In genomic region chr6:112497456-112497855, GRCm38 (mm10) we compare ENCODE assay signal across 30 mouse cellular contexts. TPM values are rescaled to one million over a fixed set of nuclear protein-coding genes. Genes with fewer than 3 reads are reported as not detected.
"Had no signal": no experiment of that assay in that cellular context is flagged by ENCODE, and none has a peak within 500 bp of the region (broad histone marks: within the 10 kb centered on the region; RNA-seq: fewer than 3 reads in every experiment).

No protein-coding gene starts in this region.

- DNase-seq: cerebellum, adult 8-10 months; cerebellum, adult 9-10 months; cerebellum, adult 9-11 months; cerebellum, postnatal 10 days; cerebellum, postnatal 14 days; cerebellum, postnatal 25 days; cerebellum, postnatal 36 days; embryo, embryonic 11 days; forebrain, postnatal 0 days; gastrocnemius, adult 2 months; gastrocnemius, postnatal 10 days; gastrocnemius, postnatal 14 days; gastrocnemius, postnatal 25 days; gastrocnemius, postnatal 36 days; heart, adult 18-20 months; heart, adult 2 months had no signal

- H3K27ac ChIP-seq: embryonic facial prominence, embryonic 10.5 days; embryonic facial prominence, embryonic 12.5 days; embryonic facial prominence, embryonic 13.5 days; embryonic facial prominence, embryonic 15.5 days; forebrain, embryonic 10.5 days; forebrain, embryonic 12.5 days; forebrain, embryonic 13.5 days; forebrain, embryonic 15.5 days; gastrocnemius, adult 2 months; heart, adult 2 months had no signal

- H3K4me3 ChIP-seq: embryonic facial prominence, embryonic 10.5 days; embryonic facial prominence, embryonic 12.5 days; embryonic facial prominence, embryonic 13.5 days; embryonic facial prominence, embryonic 15.5 days; erythroblast, embryonic 14.5 days; forebrain, embryonic 10.5 days; forebrain, embryonic 12.5 days; forebrain, embryonic 13.5 days; forebrain, embryonic 15.5 days; gastrocnemius, adult 2 months; heart, adult 2 months had no signal

- H3K9ac ChIP-seq: embryonic facial prominence, embryonic 12.5 days; embryonic facial prominence, embryonic 13.5 days; embryonic facial prominence, embryonic 15.5 days; forebrain, embryonic 12.5 days; forebrain, embryonic 13.5 days; forebrain, embryonic 15.5 days; forebrain, postnatal 0 days had no signal

- H3K27me3 ChIP-seq: embryonic facial prominence, embryonic 12.5 days; embryonic facial prominence, embryonic 15.5 days; forebrain, embryonic 13.5 days; forebrain, embryonic 15.5 days had no signal

- H3K36me3 ChIP-seq: embryonic facial prominence, embryonic 10.5 days; embryonic facial prominence, embryonic 12.5 days; embryonic facial prominence, embryonic 13.5 days; embryonic facial prominence, embryonic 15.5 days; forebrain, embryonic 10.5 days; forebrain, embryonic 12.5 days; forebrain, embryonic 15.5 days had no signal

- H3K4me1 ChIP-seq: embryonic facial prominence, embryonic 13.5 days; embryonic facial prominence, embryonic 15.5 days; forebrain, embryonic 12.5 days; forebrain, embryonic 13.5 days; forebrain, embryonic 15.5 days had no signal

RNA-seq across cellular contexts. Expression of gene Oxtr, which starts 7.7 kb away (rescaled TPM):
- total RNA-seq: granulocyte monocyte progenitor cell, adult 5-6 weeks had no signal
- polyA plus RNA-seq: erythroblast, embryonic 14.5 days had no signal

RNA-seq across cellular contexts. Expression of gene Cav3, which starts 38.2 kb away (rescaled TPM):
- total RNA-seq: common myeloid progenitor, adult 5-6 weeks; forebrain, postnatal 0 days; granulocyte monocyte progenitor cell, adult 5-6 weeks had no signal
- polyA plus RNA-seq: embryonic facial prominence, embryonic 10.5 days; erythroblast, embryonic 14.5 days; forebrain, embryonic 10.5 days; forebrain, embryonic 11.5 days; forebrain, embryonic 13.5 days; forebrain, embryonic 14.5 days; forebrain, embryonic 15.5 days; forebrain, embryonic 16.5 days had no signal
